Mouse (Mus musculus) bone marrow, adult 2 months (tissue): ENCODE measurements around the gene Fyn. TPM values are rescaled to one million over a fixed set of nuclear protein-coding genes. Genes with fewer than 3 reads are reported as not detected.

Experiments used
- H3K27ac ChIP-seq: fragments of 200-500 bp; 2 replicates; pipeline ENCODE4 v1.5.1; 2012; ENCODE audit warnings: low read depth, mild to moderate bottlenecking, control low read depth, inconsistent platforms, low read length; ENCODE audit not compliant: control insufficient read depth, poor library complexity, insufficient read depth
- H3K4me1 ChIP-seq: fragments of 200-500 bp; 2 replicates; pipeline ENCODE4 v1.6.1; 2011; ENCODE audit warnings: low read length; ENCODE audit not compliant: control insufficient read depth, insufficient read depth
- H3K4me3 ChIP-seq: fragments of 200-500 bp; replicated peaks from 2 replicates; pipeline ENCODE3; 2011; ENCODE audit warnings: mild to moderate bottlenecking, low read depth, low read length, control low read depth; ENCODE audit not compliant: control insufficient read depth
- CTCF ChIP-seq: fragments of 200-500 bp; IDR thresholded peaks from 2 replicates; pipeline ENCODE4 v1.5.1; 2011; ENCODE audit warnings: low read length, control low read depth; ENCODE audit not compliant: control insufficient read depth, insufficient read depth
- POLR2A ChIP-seq: fragments of 200-500 bp; IDR thresholded peaks from 2 replicates; pipeline ENCODE4 v1.6.1; 2011; ENCODE audit warnings: low read depth, mild to moderate bottlenecking, control low read depth, low read length, borderline replicate concordance; ENCODE audit not compliant: control insufficient read depth
- WGBS: fragments of 180-500 bp; shearing (Covaris S2); methylation state at CpG from one replicate; pipeline ENCODE4 v1.1.7; 2018; 5-methylcytosine and 5-hydroxymethylcytosine counted together
- polyA plus RNA-seq: library from polyadenylated mRNA; stranded (reverse); fragments of >200 nt; gene quantifications from 2 replicates; pipeline ENCODE4 v1.2.4, GENCODE M21; 2011; ENCODE audit warnings: low replicate concordance; ENCODE audit not compliant: missing spikeins, insufficient read depth, insufficient read length

Fyn gene
- polyA plus RNA-seq, 1 experiment = 32.3 TPM

- 83% methylated on average over 8 of the region's 8 CpGs for WGBS
- no peaks in the 10 kb centered on the region for H3K4me1 ChIP-seq
- H3K27ac ChIP-seq = no peak overlapping the region
- TF ChIP-seq POLR2A (no peak), CTCF (no peak)
- H3K4me3 ChIP-seq = no peak overlapping the region
These were observed 219.5 kb downstream of the Fyn start for GRCm38 (mm10) chr10:39587973-39588746.

GRCm38 (mm10) chr10:39589765-39590546 lies 221.3 kb downstream of the Fyn start:
- Histone ChIP-seq H3K4me3 (no peak overlapping the region), H3K27ac (no peak overlapping the region), H3K4me1 (no peaks in the 10 kb centered on the region)
- WGBS = 39% methylated on average over 19 of the region's 19 CpGs
- TF ChIP-seq CTCF (no peak), POLR2A (no peak)

DNA sequence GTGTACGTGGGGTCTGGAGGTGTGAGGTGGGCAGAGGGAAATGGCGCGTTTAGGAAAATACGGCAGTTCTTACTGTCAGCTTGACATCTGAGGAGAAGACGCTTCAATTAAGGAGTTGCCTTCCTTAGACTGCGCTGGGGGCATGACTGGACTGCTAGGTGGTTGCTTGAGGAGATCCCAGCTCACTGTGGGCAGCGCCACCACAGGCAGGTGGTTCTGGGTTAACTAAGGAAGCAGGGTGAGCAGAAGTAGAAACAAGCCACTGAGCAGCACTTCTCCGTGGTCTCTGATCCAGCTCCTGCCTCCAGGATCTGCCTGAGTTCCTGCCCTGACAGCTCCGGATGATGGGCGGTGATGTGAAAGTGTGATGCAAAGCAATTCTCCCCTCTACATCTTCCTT lies 222.0 kb downstream of the Fyn start:
- H3K4me3 ChIP-seq = no peak overlapping the region
- WGBS = 59% methylated on average over 10 of the region's 10 CpGs
- no peak overlapping the region for H3K27ac ChIP-seq
- no peak for TF ChIP-seq CTCF
- no peaks in the 10 kb centered on the region for H3K4me1 ChIP-seq

DNA sequence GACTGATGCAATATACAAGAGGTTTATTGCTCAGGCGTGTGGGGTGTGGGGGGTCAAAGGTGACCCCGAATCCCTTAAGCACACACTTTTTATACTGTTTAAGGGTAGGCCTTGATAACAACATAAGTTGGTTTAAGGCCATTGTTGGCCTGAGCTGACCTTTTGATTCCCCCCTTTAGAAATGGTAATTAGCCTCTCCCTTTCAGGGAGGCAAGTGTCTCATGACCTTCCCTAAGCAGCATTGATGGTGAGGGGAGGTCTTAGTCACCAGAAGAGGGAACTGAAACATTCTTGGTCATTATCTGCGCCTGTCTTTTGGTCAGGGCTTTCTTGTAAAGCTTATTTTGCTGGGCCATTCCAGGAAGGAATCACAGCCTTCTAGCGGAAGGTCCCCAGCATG lies 223.8 kb downstream of the Fyn start:
- Histone ChIP-seq H3K4me1 (no peaks in the 10 kb centered on the region), H3K27ac (no peak overlapping the region), H3K4me3 (no peak overlapping the region)
- TF ChIP-seq POLR2A = no peak
- TF ChIP-seq CTCF = no peak
- 80% methylated on average over 4 of the region's 4 CpGs for WGBS

DNA sequence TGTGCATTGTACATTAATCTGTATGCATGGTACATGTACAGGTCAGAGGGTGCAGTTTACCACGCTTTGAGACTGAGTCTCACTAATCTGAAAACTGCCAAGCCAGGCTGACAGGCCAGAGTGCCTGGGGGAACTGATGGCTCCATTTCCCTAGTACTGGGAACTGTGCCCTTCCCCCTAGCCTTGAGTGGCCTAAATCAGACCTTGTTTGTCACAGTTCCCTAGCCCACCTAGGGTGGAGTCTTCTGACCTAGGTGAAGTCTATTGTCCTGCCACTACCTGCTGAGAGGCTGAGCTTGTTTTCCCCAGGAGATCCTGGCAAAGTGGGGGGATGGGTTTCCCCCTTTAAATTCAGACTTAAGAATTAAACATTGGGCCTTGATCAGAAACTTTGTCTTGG lies 226.1 kb downstream of the Fyn start:
- Histone ChIP-seq H3K4me3 (no peak overlapping the region), H3K4me1 (no peaks in the 10 kb centered on the region), H3K27ac (no peak overlapping the region)
- TF ChIP-seq POLR2A = no peak
- no peak for TF ChIP-seq CTCF
- WGBS = 83% methylated on average over 1 of the region's 1 CpGs

- Histone ChIP-seq H3K27ac (no peak overlapping the region), H3K4me1 (no peaks in the 10 kb centered on the region), H3K4me3 (no peak overlapping the region)
- WGBS = 8% methylated on average over 3 of the region's 3 CpGs
- no peak for TF ChIP-seq POLR2A
- no peak for TF ChIP-seq CTCF
These were observed 227.2 kb downstream of the Fyn start for GRCm38 (mm10) chr10:39595862-39596261.

DNA sequence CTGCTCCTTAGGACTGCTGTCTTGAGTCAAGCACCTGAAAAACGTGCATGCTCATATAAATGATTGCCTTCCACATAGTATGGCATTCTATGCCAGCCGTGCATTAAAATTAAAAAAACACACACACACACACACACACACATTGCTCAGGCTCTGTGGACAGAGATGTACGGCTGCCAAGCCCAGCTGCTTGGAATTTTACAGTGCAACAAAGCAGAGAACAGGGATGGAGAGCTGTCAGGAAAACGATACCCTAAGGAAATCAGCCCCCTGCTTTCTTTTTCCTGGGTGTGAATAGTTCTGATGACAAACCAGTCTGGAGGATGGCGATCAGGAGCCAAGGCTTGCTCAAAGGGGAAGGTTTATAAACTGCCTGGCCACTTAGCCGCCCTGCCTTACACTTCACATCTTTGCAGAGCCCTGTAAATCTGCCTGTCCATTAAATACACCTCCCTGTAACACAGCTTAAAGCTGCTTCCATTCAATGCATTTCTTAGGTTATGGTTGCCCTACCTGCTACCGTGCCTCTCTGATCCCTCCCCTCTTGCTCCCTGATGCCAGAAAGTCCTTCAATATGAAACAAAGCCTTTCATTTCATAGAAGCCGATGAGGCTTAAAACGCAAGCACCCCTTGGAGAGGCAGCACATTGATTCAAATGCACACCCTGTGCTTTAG lies 228.6 kb downstream of the Fyn start:
- Histone ChIP-seq H3K4me3 (no peak overlapping the region), H3K27ac (no peak overlapping the region), H3K4me1 (no peaks in the 10 kb centered on the region)
- 74% methylated on average over 9 of the region's 9 CpGs for WGBS
- no peak for TF ChIP-seq CTCF
- TF ChIP-seq POLR2A = no peak

DNA sequence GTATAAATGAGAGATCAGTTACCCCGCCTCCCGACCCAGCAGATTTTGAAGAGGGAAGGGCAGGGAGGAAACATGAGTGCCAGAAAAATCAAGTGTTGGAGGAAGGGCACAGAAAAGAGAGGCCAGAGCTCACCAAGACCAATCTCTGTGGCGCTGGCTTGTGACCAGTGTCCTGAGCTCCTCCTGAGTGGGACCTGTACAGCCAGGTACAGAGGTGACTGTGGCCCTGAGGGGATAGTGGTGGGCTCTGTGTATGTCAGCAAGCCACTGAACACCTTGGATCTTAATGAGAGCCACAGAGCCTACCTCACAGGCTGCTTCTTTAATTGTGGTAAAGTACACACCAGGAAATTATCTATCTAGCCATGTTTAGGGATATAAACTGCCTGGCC lies 229.1 kb downstream of the Fyn start:
- Histone ChIP-seq H3K27ac (no peak overlapping the region), H3K4me3 (no peak overlapping the region), H3K4me1 (no peaks in the 10 kb centered on the region)
- 53% methylated on average over 3 of the region's 3 CpGs for WGBS
- no peak for TF ChIP-seq POLR2A
- no peak for TF ChIP-seq CTCF
